Mouse (Mus musculus) gastrocnemius, postnatal 4 days (tissue): Measurements from ENCODE around the gene Agbl4. TPM values are rescaled to one million over a fixed set of nuclear protein-coding genes. Genes with fewer than 3 reads are reported as not detected.

Source experiments
- DNase-seq, 2 experiments: peaks; one replicate each; pipeline ENCODE4 v3.0.0; 2021 to 2022; ENCODE audit warnings: low spot score in 2 of 2, mixed read lengths in 2 of 2
- total RNA-seq, 2 experiments: library from RNA; stranded (reverse); gene quantifications; 2 replicates each; pipeline ENCODE4 v1.2.3; 2021

Agbl4 gene
- total RNA-seq, 2 experiments from 2014 or later: not detected

DNA sequence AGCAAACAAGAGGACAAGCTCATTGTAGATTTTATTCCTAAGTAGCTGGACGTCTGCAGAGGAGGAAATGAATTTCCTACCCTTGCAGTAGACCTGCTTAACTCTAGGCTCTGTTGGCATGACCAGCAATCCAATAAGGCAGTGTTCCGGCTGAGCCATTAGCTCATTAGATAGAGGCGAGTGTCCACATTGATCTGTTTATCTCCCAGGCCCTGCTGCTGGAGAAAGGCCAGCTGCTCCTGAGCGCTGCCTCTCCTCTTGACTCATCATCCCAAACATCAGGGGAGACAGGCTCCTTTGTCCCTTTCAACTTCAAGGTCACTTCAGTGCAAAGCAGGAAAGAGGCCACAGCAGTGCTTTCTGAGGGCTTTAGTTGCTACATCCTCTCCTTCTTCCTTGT is 858.0 kb downstream of the Agbl4 start:
- DNase-seq: no peak

DNA sequence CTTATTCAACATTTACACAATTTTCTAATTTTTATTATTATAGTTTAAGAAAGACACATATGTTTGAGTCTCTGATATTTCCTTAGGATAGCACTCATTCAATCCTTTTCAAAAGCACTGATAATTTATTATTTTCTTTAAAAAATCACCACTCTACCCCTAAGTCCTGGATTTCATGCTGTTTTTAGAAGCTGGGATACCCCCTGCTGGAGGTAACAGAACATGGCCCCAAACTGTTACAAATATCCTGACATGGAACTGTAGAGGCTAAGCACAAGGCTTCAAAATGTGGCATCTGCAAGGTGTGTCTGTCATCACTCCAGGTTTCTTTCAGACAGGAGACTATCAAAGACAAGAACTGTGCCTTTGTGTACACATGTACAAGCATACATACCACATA is 859.5 kb downstream of the Agbl4 start:
- no peak for DNase-seq

DNA sequence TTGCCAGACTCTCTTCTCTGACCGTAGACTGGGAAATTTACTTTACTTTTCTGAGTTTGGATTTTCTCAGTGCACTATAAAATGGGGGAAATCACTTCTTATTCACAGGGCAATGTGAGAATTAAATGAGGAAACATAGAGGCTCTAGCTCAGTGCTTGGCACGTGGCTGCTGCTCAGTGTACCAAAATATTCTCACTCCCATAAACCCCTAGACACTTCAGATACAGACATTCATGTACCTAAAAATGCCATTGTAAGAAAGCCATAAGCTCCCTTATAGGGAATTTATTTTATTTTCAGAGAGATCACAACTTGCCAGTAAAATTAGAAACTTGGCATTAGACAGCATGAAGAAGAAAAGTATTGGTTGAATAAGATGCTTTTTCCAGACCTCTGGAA is 883.5 kb downstream of the Agbl4 start:
- no peak for DNase-seq

DNA sequence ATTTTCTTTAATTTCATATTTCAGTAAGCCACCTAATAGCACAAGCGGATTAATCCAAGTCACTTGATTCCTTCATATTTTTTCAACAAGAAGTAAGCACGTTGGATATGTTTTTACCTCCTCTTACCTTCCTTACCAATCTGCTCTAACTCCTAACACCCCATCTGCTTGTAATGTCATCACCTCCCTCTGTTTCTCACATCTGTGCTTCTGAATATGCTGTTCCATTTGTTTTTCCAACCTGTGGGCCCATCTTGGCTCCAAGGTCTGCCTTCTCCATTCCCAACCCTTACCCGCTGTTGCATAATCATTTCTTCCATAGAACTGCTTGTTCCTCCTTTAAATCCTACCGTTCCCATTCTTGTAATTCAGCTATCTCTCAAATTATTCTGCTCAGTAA is 884.4 kb downstream of the Agbl4 start:
- DNase-seq: no peak

DNA sequence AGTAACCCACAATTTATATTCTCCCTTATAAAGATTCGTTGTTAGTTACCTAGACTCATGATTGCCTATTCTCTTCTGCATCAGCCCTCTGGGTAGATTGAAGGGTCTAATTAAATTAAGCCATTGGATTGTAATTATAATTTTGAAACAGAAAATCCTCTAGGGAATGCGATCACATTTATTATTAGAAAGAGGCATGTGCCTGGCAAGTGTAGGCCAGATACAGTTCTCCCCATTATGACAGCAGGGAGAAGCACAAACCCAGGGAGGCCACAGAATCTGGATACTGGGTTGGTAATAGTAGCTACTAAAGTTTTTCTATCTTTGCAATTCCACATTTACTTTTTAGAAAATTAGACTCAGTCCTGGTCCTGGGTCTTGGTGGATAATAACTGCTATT is 887.2 kb downstream of the Agbl4 start:
- no peak for DNase-seq

DNA sequence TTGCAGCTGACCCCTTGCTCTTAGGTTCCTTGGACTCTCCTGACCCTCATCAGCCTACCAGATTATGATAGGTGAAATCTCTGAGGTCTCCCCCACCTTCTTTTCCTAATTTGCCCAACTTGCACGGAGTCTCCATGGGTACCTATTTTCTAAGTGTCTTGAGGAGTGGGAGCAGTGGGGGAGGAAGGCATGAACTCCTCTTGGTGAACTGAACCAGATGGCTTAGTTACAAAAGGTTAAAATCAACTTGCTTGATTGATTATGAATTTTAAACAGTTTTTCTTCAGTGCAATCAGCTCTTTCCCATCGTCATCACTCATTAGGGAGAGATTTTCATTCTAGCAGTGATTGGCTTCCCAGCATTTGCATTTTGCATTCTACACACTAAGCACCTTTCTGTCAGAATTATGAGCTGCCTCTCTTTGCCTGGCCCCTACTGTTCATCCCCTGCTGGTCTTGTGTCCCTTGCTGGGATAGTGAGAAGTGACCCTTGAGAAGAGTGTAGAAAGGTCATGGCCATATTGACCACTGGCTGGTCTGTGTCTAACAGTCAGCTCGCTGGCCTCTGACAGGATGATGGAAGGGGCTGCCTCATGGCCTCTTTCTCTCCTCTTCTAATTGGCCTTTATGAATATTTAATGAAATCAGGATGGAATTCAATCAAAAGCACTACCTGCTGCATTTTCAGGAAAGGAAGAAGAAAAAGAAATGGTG is 897.2 kb downstream of the Agbl4 start:
- DNase-seq: no peak

DNA sequence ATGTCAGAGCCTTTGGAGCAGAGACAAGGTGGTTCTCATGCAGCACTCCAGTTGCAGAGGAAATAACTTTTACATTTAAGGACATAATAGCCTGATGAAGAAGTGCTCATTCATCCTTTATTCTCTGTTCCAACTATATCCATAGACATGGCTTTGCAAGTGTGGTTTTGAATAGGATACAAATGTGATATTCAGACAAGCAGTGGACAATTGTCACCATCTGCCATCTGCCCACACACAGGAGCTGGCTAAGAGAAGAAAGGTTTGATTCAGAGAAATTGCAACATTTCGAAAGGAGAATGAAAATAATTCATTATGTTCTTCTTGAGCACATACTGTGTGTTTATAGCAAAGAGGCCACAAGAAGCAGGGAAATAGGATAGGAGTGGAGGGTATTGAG is 909.1 kb downstream of the Agbl4 start:
- DNase-seq: no peak

DNA sequence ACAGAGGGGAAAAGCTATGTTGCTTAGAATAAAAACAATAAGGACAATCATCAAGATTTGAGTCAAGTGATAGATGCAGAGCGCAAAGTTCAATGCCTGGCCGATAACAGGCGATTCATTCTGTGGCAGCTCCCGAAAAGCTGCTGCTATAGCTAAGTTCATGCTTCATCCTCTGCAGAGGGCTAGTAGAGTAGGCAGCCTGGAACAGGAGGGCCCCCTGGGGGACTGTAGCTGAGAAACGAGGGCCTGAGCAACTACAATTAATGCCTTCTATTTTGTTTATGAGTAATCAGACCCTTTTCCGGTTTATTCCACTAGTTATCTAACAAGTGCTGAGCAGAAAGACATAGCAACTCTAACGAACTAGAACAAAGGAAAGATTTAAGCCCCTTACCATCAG is 909.7 kb downstream of the Agbl4 start:
- no peak for DNase-seq

DNA sequence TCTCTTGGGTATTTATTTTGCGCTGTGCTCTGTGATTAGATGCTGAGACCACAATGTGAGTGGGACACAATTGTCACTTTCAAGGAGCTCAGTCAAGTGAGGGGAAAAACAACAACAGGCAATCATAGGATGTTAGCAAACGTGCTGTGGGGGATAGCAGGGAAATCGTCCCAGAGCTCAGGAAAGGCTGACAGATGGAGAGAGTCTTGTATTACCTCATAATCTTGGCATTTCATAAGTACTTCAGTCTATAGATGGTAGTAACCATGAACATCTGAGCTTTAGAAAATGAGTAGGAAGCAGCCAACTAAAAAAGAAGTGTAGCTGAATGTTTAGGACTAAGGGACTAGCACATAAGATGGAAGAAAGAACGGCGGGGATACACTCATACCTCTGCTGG is 910.2 kb downstream of the Agbl4 start:
- no peak for DNase-seq

DNA sequence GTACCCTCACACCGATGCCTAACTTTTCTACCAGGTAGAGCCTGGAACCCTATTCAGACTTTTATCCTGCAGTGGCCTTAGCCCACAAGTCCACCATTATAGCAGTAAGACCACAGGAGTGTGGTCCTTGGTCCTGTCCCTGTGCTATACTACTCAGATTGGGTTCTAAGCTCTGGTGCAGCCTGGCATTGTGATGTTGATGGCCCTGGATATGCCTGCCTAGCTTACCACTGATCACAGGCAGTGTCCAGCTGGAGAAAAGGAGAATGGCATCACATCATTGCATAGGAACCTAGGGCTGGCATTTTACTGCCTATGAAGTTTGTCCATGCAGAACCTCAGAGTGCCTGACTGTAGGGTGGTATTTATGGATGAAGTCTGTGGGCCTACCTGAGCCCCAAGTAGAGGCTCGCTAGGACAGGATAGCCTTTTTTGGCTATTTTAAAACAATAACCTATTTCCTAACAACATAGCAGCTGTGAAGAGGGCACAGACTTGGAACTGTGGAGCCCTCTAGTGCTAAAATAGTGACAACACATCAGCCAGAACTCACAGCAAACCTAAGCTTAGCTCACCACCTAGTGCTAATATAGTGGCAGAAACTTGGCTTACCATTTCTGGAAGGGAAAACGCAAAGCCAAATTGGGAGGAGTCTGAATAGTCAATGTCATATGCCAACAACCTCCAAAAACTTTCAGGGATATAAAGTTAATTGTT is 911.3 kb downstream of the Agbl4 start:
- no peak for DNase-seq

DNA sequence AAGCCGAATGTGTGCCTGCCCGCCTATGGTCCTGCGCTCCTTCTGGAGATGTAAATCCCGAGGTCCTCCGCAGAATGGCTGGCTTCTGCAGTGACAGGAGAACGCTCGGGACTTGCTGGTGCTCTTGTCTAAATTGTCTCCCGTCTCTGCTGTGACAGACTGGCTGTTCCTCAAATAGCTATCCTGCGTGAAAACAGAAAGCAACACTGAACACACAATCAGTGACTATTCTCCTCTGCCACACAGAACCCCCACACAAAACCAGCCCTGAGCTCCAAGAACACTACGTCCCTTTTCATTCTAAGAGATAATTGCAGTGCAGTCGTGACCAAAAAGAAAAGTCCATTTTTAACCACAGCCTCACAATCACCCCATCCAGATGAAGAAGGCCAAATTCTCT is 929.6 kb downstream of the Agbl4 start:
- no peak for DNase-seq

DNA sequence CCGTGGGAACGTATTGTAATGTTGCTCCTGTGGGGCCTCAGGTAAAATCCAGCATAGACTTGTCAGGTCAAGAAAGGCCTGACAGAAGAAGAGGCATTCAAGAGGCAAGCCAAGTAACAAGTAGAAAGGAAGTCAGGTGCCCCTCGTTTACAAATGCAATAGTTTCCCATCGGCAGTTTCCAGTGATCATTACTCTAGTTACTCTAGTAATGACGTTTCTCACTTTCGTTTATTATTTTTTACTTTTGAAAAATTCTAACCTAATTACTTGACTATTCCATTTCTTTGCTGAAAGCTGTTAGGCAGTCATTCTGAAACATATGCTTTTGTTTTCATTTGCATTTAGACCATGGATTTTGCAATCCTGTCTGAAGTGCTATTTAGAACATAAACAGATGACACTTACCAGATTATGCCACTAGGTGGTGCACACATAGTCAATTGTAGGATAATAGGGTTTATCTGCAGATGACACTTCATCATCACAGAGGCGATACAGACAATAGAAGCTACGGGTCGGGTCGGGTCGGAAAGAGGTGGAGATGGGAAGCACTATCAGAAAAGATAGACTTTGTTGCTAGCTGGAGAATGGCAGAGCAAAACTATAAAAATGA is 930.4 kb downstream of the Agbl4 start:
- peak in 1 of 2 experiments; percentile 15 for DNase-seq

DNA sequence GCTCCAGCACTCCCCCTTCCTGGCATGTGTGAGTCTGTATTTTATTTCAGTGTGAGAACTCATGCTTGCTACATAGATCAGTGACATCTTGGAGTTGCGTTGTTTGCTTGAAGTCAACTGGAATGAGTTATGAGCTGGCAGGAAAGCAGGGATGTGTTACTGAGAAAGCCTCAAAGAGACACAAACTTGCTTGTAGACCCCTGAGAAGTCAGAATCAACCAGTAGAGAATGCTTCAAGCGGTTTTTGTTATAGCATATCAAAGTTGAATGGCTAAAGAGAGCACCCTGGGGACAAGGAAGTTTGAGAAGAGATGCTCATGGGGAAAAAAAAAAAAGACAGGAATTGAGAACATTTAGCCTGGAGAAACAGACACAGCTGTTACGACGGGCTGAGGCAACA is 932.0 kb downstream of the Agbl4 start:
- no peak for DNase-seq

DNA sequence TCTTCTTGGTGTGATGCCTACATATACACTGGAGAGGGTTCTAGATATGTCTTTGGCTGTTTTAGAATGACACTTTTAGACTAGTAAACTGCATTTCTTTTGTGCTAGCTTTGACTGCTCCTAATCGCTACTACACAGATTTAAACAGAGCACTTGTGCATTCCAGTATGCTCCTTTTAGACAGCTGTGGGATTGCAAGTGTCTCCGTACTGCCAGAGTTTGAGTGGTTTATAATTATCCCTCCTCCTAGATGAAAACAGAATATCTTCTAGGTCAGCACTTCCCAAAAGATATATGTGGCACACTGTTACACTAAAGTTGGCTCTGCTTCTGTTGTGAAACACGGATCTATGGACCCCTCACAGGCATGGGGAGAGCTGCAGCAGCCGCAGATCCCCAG is 935.4 kb downstream of the Agbl4 start:
- no peak for DNase-seq

DNA sequence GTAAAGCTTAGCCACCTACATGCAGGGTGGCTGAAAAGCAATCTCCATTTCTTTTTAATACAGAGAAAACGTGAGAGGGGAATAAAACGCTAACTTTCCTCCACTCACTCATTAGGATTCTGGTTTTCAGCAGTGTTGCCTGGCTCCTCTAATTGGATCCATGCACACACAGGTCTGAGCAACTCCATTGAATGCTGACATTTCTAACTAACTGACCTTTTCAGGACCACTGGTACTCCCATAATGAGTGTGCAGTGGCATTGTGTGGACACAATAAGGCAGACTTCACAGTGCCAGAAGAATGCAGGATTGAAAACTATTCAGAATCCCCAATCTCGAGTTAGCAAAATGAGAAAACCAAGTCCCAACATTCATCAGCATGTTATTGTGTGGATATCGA is 952.5 kb downstream of the Agbl4 start:
- DNase-seq: no peak

DNA sequence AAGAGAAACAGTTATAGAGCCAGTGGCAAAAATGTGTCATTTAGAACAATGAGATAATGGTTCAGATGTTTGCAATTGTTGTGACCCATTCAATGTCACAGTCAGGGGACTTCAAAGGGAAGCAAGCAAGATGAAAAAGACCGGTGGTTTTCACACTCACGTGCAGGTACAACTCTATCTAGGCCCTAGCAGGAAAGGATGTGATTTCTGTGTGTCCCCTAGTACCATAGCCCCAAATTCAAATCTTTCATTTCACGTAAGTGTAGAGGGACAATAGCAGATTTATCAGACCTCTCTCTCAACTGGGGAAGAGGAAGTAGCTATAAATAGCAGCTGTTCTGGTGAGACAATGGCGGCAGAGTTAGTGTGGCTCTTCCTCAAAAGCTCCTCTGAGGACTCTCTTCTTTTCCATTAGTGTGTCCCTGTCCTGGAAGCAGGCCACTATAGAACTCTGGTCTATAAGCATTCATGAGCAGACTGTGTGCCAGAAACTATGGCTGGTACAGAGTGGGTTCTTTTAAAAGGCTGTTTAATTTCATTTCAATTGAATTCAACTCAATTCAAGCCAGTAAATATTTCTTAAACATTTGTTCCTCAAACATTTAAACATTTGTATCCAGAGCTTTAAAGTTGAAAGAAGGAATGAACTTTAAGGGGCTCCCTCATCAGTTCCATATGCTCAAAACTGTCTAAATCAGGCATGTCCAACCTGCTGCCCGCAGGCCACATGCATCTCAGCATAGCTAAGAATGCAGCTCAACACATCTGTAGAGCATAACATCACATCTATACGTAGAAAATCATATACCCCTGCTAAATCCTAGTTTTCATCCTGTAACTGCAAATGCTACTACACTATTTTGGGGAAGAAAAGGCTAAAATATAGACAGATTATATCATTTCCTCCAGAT is 953.4 kb downstream of the Agbl4 start:
- DNase-seq: no peak

DNA sequence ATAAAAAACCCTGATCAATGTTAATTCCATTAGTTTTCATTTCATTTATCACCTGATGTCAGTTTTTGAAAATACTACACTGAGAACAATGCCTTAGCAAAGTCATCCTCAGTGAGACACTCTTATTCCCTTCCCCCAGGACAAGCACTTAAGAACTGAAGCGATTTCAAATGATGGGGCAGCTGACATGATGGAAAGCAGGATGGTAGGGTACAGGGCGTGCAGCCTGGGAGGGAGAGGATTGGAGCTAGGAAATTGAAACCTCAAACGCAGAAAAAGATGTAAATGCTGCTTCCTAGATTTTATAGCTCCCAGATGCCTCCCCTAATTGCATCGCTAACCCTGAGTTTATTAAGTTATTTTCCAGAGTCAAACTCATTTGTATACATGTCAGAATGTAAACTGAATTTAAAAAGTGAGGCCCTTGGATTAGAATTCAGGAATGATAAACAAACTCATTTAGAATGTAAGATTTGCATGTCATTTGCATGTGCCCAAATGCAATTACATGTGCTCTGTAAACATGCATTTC is 959.2 kb downstream of the Agbl4 start:
- DNase-seq: no peak

DNA sequence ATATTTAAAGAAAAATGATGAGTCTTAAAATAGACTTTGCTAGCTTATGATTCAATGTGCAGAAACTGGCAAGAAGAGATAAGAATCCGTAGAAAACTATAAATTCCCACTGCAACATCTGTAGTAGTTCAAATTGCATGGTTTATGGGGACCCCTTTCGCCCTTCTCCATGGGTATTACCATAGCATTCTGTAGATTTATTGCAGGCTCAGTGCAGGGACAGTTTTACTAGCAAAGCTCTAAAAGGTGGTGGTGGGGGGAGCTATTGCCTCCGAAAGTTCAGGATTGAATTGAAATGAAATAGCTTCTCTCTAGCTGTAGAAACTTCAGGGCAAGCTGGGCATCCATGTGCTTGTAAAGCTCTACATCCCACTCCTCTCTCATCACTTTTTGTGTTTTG is 959.7 kb downstream of the Agbl4 start:
- no peak for DNase-seq

DNA sequence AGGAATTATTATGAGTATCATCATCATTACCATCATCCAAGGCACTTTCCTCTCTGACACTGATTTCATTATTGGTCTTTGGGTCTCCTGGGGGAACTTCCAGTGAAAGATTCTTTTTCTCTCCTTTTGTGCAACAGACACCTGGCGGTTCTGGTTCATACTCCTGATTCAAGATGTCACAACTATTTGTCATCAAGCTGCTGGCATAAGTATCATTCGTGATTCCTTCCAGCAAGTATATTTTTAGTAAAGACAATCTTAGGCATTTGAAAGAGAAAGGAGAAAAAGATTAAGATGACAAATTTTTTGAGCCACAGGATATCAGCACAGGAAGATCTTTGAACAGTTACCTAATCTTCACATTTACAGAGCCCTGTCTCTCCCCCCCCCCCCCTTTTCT is 966.7 kb downstream of the Agbl4 start:
- DNase-seq: no peak

DNA sequence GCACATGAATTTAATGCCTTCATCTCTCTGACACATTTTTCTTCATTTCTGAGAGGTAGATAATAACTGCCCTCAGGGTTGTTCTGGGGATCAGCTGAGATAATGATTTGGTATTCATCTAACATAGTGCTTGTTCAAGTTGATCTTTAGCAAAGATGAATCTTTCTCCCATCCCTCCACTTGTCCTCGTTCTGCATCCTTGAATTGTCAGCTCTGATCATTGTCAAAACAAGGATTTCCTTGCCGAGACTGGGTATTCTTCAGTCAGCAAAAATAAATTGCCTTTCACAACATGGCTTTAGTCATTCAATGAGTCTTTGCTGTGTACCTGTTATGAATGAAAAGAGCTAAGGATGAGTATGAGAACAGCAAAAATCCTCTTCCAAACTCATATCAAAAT is 970.3 kb downstream of the Agbl4 start:
- no peak for DNase-seq

DNA sequence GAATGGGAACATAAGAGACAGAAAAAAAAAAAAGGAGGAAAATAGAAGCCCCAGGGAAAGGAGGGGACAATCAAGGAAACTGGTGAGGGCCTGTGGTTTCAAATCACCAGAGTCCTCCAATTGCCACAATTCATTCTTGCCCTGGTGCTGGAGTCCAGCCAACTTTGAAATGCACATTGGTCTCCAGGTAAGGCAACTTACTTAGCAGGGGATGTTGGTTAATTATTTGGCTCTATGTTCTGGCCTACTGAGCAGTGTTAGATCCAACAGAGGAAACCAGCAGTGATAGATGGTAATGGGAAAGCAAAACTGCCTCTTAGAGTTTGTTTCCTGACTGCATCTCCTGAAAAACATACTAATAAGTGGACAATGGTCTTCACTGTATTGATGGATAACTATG is 979.7 kb downstream of the Agbl4 start:
- DNase-seq: no peak
